Mouse (Mus musculus) olfactory bulb, adult 2 months (tissue): ENCODE data around the gene Plekha3.

Experiments used
- CTCF ChIP-seq: fragments of 200-500 bp; IDR thresholded peaks from 2 replicates; pipeline ENCODE4 v1.5.1; 2012; ENCODE audit warnings: low read depth, mild to moderate bottlenecking, low read length, moderate library complexity; ENCODE audit not compliant: insufficient read depth
- POLR2A ChIP-seq: fragments of 200-500 bp; IDR thresholded peaks from 2 replicates; pipeline ENCODE4 v1.6.1; 2012; ENCODE audit warnings: mild to moderate bottlenecking, low read depth, low read length, moderate library complexity; ENCODE audit not compliant: insufficient read depth

GRCm38 (mm10) chr2:76719650-76720049 is 44.6 kb downstream of the Plekha3 start:
- TF ChIP-seq POLR2A: no peak
- TF ChIP-seq CTCF: no peak
